Mouse (Mus musculus): Measurements from ENCODE around the gene Sipa1. TPM values are rescaled to one million over a fixed set of nuclear protein-coding genes. Genes with fewer than 3 reads are reported as not detected.

The Sipa1 gene
- total and polyA plus RNA-seq, 2 experiments from 2014 or later = 18.3 to 19.6 TPM

DNA sequence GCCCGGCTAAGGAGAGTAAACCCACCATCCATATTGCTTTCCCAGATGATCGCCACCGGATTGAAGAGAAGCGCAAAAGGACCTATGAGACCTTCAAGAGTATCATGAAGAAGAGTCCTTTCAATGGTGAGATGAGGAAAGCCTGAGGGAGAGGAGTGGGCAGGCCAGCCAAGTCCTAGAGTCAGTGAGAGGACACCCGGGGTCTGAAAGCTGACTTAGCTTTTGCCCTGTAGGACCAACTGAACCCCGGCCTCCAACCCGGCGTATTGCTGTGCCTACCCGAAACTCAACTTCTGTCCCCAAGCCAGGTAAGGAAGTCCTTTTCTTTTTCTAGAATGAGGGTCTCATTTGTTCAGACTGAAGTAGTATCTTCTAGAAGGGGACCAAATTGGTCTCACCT lies 18.2 kb downstream of the Sipa1 start:
- H3K27ac ChIP-seq (ENCODE audit: low read depth, low read length) = no peak overlapping the region
- no peaks in the 10 kb centered on the region for H3K27me3 ChIP-seq (ENCODE audit: insufficient read depth, low read length)
- no peak for ATAC-seq
- H3K4me2 ChIP-seq (ENCODE audit: low read depth) = no peak overlapping the region
- H3K9ac ChIP-seq = no peak overlapping the region
- no peak for DNase-seq
- peaks cover 70% of the 10 kb centered on the region for H3K36me3 ChIP-seq (ENCODE audit: insufficient read depth)
- no peak for TF ChIP-seq CTCF (IDR thresholded peaks at IDR 0.05; ENCODE audit: low read depth)
- no peaks in the 10 kb centered on the region for H3K9me3 ChIP-seq (ENCODE audit: low read length)
- 94% methylated on average over 9 of the region's 9 CpGs for WGBS
- H3K4me3 ChIP-seq (ENCODE audit: low read depth, low read length) = no peak overlapping the region
- H3K4me1 ChIP-seq (ENCODE audit: insufficient read depth) = peaks cover 11% of the 10 kb centered on the region; the same call in 1 of the 2 replicates

DNA sequence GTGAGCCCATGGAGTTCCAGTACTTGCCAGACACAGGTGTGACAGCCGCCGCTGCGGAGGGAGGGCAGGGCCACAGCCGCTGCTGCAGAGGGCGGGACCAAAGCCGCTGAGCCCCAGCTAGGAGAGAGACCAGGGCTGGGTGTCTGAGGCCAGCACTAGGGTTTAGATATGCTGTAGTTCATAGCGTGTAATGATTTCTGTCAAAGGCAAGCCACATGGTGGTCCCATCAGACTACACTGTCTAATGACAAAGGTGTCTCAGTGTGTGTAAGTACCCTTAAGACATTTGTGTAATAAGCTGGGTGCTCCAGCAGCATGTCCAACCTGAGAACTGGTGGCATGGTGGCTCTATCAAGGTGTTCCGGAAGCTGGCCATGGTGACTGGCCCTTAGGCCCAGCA lies 21.9 kb downstream of the Sipa1 start:
- DNase-seq (no peak), ATAC-seq (no peak)
- no peaks in the 10 kb centered on the region for H3K27me3 ChIP-seq (ENCODE audit: insufficient read depth, low read length)
- H3K9me3 ChIP-seq (ENCODE audit: low read length) = no peaks in the 10 kb centered on the region
- H3K36me3 ChIP-seq (ENCODE audit: insufficient read depth) = peaks cover 73% of the 10 kb centered on the region
- peaks cover 9% of the 10 kb centered on the region for H3K4me1 ChIP-seq (ENCODE audit: insufficient read depth)
- H3K27ac ChIP-seq (ENCODE audit: low read depth, low read length) = no peak overlapping the region
- no peak overlapping the region for H3K4me2 ChIP-seq (ENCODE audit: low read depth)
- no peak overlapping the region for H3K9ac ChIP-seq
- H3K4me3 ChIP-seq (ENCODE audit: low read depth, low read length) = no peak overlapping the region
- no peak for TF ChIP-seq CTCF (IDR thresholded peaks at IDR 0.05; ENCODE audit: low read depth)
- WGBS = 96% methylated on average over 8 of the region's 8 CpGs

DNA sequence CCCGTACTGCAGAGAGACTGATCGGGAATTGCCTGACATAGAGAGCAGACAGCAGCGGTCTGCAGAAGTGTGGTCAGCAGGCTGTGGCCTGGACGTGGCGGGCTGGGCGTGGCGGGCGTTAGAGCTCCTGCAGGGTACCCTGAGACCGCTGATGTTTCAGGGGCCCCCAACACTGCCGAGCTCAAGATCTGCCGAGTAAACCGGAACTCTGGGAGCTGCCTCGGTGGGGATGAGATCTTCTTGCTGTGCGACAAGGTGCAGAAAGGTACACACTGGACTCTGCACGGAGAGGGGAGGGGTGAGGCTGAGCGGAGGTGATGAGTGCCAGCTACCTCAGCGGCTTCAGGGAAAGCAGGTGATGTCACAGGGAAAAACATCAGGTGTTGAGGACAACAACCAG lies 22.5 kb downstream of the Sipa1 start:
- no peak overlapping the region for H3K9ac ChIP-seq
- H3K27ac ChIP-seq (ENCODE audit: low read depth, low read length) = no peak overlapping the region
- no peaks in the 10 kb centered on the region for H3K9me3 ChIP-seq (ENCODE audit: low read length)
- no peaks in the 10 kb centered on the region for H3K27me3 ChIP-seq (ENCODE audit: insufficient read depth, low read length)
- DNase-seq (no peak), ATAC-seq (no peak)
- TF ChIP-seq CTCF (IDR thresholded peaks at IDR 0.05; ENCODE audit: low read depth) = no peak
- peaks cover 13% of the 10 kb centered on the region for H3K4me1 ChIP-seq (ENCODE audit: insufficient read depth)
- H3K4me3 ChIP-seq (ENCODE audit: low read depth, low read length) = no peak overlapping the region
- peaks cover 68% of the 10 kb centered on the region for H3K36me3 ChIP-seq (ENCODE audit: insufficient read depth)
- 92% methylated on average over 17 of the region's 17 CpGs for WGBS
- H3K4me2 ChIP-seq (ENCODE audit: low read depth) = no peak overlapping the region

DNA sequence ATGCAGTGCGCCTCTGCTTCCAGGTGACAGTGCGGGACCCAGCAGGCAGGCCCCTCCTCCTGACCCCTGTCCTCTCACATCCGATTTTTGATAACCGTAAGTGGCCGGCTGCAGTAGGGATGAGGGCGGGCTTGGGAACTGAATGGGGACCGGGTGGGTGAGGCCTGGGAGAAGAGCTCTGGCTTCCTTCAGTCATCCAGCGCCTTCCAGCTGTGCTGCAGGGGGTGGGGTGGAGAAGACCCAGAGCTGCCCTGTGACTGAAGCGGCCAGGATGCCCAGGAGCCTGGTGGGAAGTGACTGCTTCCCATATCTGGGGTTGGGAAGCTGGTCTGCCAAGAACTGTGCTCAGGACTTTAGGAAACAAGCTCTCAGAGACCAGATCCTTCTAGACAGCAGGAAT lies 23.2 kb downstream of the Sipa1 start:
- WGBS = 86% methylated on average over 9 of the region's 9 CpGs
- no peak for DNase-seq

DNA sequence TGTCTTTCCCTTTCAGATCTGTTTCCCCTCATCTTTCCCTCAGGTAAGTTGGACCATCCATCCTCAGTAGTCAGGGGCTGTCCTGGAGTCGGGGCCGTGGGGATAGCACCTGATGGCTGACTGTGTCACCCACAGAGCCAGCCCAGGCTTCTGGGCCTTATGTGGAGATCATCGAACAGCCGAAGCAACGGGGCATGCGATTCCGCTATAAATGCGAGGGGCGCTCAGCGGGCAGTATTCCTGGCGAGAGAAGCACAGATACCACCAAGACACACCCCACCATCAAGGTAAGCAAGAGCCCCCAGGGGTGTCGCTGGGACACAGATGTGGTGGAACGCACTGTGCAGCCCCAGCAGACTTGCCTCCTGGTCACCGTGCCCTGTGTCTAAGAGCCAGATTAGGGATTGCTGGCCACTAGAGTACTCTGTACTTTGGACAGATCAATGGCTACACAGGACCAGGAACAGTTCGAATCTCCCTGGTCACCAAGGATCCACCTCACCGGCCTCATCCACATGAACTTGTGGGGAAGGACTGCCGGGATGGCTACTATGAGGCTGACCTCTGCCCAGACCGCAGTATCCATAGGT lies 25.0 kb downstream of the Sipa1 start:
- DNase-seq (no peak), ATAC-seq (no peak)
- no peak for TF ChIP-seq CTCF (IDR thresholded peaks at IDR 0.05; ENCODE audit: low read depth)
- Histone ChIP-seq H3K9me3 (ENCODE audit: low read length) (no peaks in the 10 kb centered on the region), H3K4me1 (ENCODE audit: insufficient read depth) (peaks cover 13% of the 10 kb centered on the region), H3K36me3 (ENCODE audit: insufficient read depth) (peaks cover 45% of the 10 kb centered on the region), H3K9ac (peak overlapping the region; percentile 91), H3K4me2 (ENCODE audit: low read depth) (peak overlapping the region; percentile 93), H3K27ac (ENCODE audit: low read depth, low read length) (no peak overlapping the region), H3K4me3 (ENCODE audit: low read depth, low read length) (peak overlapping the region; percentile 90), H3K27me3 (ENCODE audit: insufficient read depth, low read length) (no peaks in the 10 kb centered on the region)
- WGBS = 91% methylated on average over 18 of the region's 18 CpGs

More for the DNA sequence above, 23.2 kb downstream of the Sipa1 start:
- no peak for ATAC-seq
- no peak for TF ChIP-seq CTCF (IDR thresholded peaks at IDR 0.05; ENCODE audit: low read depth)
- Histone ChIP-seq H3K9me3 (ENCODE audit: low read length) (no peaks in the 10 kb centered on the region), H3K4me1 (ENCODE audit: insufficient read depth) (peaks cover 13% of the 10 kb centered on the region), H3K9ac (no peak overlapping the region), H3K36me3 (ENCODE audit: insufficient read depth) (peaks cover 61% of the 10 kb centered on the region), H3K4me2 (ENCODE audit: low read depth) (no peak overlapping the region), H3K27me3 (ENCODE audit: insufficient read depth, low read length) (no peaks in the 10 kb centered on the region), H3K4me3 (ENCODE audit: low read depth, low read length) (no peak overlapping the region), H3K27ac (ENCODE audit: low read depth, low read length) (no peak overlapping the region)

DNA sequence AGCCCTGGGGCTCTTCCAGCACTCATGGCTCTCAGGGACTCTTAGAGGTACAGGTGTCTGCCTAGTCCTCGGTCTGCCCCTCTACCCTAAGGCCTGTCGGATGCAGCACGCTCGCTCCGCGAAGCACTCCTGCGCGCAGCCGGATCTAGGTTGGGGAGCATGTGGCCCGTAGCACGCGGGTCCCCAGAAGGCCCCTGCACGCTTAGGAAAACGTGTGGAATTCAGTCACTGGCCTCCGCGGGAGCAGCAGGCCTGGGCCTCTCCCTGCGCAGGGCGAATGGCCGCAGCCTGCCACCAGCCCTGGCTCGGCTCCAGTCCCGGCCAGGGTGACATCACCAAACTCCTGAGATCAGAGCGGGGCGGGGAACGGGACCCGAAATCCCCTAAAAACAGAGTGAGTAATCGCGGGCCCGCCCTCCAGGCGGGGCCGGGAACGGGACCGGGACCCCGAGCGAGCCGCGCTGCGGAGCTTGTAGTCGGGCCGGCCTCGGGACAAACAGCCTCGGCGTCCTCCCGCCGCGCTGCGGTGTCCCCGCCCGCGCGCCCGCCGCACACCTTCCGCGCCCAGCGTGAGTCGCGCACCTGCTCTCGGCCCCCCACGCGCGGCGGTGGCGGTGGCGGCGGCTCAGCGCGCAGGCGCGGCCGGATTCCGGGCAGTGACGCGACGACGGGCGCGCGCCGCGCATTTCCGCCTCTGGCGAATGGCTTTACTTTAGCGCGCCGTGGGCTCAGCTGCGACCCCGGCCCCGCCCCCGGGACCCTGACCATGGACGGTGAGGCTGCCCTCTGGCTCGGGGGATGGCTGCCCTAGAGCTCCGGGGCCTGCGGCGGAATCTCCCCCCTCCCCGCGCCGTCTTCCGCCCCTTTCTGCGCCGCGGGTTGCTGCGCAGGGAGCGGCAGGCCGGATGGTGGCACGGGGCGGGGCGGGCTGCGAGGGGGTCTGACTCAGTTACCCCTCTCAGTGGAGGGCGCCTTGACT lies 26.1 kb downstream of the Sipa1 start, which contains the start of gene Rela:
Gene Rela, plus strand, starts transcription at position 415 of the 979 bp plus-strand sequence.
- no peaks in the 10 kb centered on the region for H3K9me3 ChIP-seq (ENCODE audit: low read length)
- peak; percentile 90 for DNase-seq
- peak within 1 kb of the TSS; percentile 90 for H3K4me3 ChIP-seq (ENCODE audit: low read depth, low read length)
- TF ChIP-seq CTCF (IDR thresholded peaks at IDR 0.05; ENCODE audit: low read depth) = no peak
- peaks cover 13% of the 10 kb centered on the region for H3K4me1 ChIP-seq (ENCODE audit: insufficient read depth)
- peak within 1 kb of the TSS; percentile 92 for H3K27ac ChIP-seq (ENCODE audit: low read depth, low read length)
- peak within 1 kb of the TSS; percentile 91 for H3K9ac ChIP-seq
- H3K4me2 ChIP-seq (ENCODE audit: low read depth) = peak within 1 kb of the TSS; percentile 93
- H3K27me3 ChIP-seq (ENCODE audit: insufficient read depth, low read length) = no peaks in the 10 kb centered on the region
- peaks cover 34% of the 10 kb centered on the region for H3K36me3 ChIP-seq (ENCODE audit: insufficient read depth)
- 4% methylated on average over 99 of the region's 109 CpGs for WGBS
- ATAC-seq = peak; percentile 89
